Mouse (Mus musculus) E14TG2a.4 (cell line): Measurements from ENCODE around the gene Saxo1.

Experiments used
- CTCF ChIP-seq: conservative IDR thresholded peaks from 2 replicates; pipeline ENCODE4 v1.5.1; 2014; ENCODE audit warnings: low read length
- NANOG ChIP-seq: IDR thresholded peaks from 2 replicates; pipeline ENCODE4 v1.6.1; 2014; ENCODE audit warnings: borderline replicate concordance, low read length, mixed read lengths
- POU5F1 ChIP-seq: IDR thresholded peaks from 2 replicates; pipeline ENCODE4 v1.6.1; 2014; ENCODE audit warnings: low read length, borderline replicate concordance

DNA sequence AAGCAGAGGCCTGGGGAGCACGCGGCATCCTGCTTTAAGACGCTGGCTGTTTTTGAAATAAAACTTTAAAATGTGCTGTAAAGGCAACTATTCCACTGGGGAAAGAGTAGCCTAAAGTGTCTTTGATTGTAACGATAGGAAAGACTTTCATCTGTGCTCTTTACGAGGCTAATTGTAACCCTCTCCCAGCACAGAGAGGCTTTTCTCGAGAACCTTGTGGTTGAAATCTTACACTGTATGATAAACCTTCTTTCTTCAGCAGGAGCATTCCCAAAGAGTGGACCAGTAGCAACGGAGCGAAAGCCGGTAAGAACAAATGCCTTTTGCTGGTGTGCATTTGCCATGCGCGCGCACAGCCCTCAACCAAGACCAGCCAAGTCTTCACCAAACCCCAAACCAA, 37.4 kb downstream of the Saxo1 start:
- TF ChIP-seq CTCF (no peak), NANOG (no peak), POU5F1 (no peak)
